In the genomic region with DNA sequence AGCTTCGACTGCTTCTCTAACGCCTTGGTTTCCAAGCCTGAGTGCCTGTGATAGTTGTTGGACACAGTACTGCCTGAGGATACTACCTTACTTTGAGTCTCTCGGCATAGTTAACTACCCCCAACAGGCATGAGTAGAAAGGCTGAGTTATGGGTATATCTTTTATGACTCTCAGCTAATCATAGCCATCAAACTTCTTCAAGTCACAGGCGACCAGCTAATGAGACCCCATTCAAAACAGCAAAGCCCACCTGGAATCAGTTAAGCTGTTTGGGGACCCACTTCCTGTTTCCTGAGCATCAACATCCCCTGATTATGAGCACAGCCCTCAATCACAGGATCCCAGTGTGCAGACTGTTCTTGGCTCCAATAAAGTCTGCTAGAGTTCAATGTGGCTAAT, we compare ENCODE assay signal across 21 mouse cellular contexts.
DNase-seq lines count a peak whose midpoint lies in the region; ATAC-seq and TF ChIP-seq lines count a peak whose summit lies in the region.
"Had no signal": no experiment of that assay in that cellular context is flagged by ENCODE, and none has a peak within 500 bp of the region (broad histone marks: within the 10 kb centered on the region; RNA-seq: fewer than 3 reads in every experiment).

No protein-coding gene starts in this region.

- no peaks in the 10 kb centered on the region for H3K36me3 ChIP-seq in forebrain, embryonic 10.5 days (replicated peaks)
- H3K36me3 ChIP-seq in forebrain, postnatal 0 days (ENCODE audit: insufficient read depth): no peaks in the 10 kb centered on the region
- H3K36me3 ChIP-seq in midbrain, embryonic 15.5 days (replicated peaks): no peaks in the 10 kb centered on the region
- no peaks in the 10 kb centered on the region for H3K36me3 ChIP-seq in midbrain, embryonic 10.5 days
- H3K36me3 ChIP-seq in limb, embryonic 10.5 days: no peaks in the 10 kb centered on the region
- H3K36me3 ChIP-seq in hindbrain, embryonic 11.5 days (ENCODE audit: control insufficient read depth, insufficient read depth, low read length): no peaks in the 10 kb centered on the region
- H3K36me3 ChIP-seq: embryonic facial prominence, embryonic 12.5 days; heart, embryonic 12.5 days; hindbrain, embryonic 12.5 days had no signal

- no peak overlapping the region for H3K9ac ChIP-seq in forebrain, postnatal 0 days
- no peak overlapping the region for H3K9ac ChIP-seq in midbrain, embryonic 15.5 days
- H3K9ac ChIP-seq in hindbrain, embryonic 11.5 days (ENCODE audit: low read depth, low read length): no peak overlapping the region
- H3K9ac ChIP-seq: embryonic facial prominence, embryonic 12.5 days; forebrain, embryonic 13.5 days; heart, embryonic 12.5 days; hindbrain, embryonic 12.5 days had no signal

- H3K27me3 ChIP-seq in forebrain, embryonic 10.5 days (ENCODE audit: poor library complexity, severe bottlenecking): no peaks in the 10 kb centered on the region
- H3K27me3 ChIP-seq in forebrain, postnatal 0 days (ENCODE audit: insufficient read depth, low read length): no peaks in the 10 kb centered on the region
- H3K27me3 ChIP-seq in midbrain, embryonic 15.5 days (replicated peaks): no peaks in the 10 kb centered on the region
- no peaks in the 10 kb centered on the region for H3K27me3 ChIP-seq in midbrain, embryonic 10.5 days (ENCODE audit: low read depth, poor library complexity, severe bottlenecking)
- H3K27me3 ChIP-seq in limb, embryonic 10.5 days (ENCODE audit: low read depth, poor library complexity, severe bottlenecking): no peaks in the 10 kb centered on the region
- no peaks in the 10 kb centered on the region for H3K27me3 ChIP-seq in hindbrain, embryonic 11.5 days (ENCODE audit: control insufficient read depth, insufficient read depth, low read length)
- H3K27me3 ChIP-seq: CH12.LX; embryonic facial prominence, embryonic 12.5 days; forebrain, embryonic 13.5 days; heart, embryonic 12.5 days; hindbrain, embryonic 12.5 days; Patski had no signal

- H3K27ac ChIP-seq in forebrain, embryonic 10.5 days: peak overlapping the region; percentile 31; the same call in 1 of the 2 replicates
- no peak overlapping the region for H3K27ac ChIP-seq in forebrain, postnatal 0 days (ENCODE audit: low read depth, low read length)
- peak overlapping the region; percentile 75; the same call in 1 of the 2 replicates for H3K27ac ChIP-seq in midbrain, embryonic 15.5 days
- no peak overlapping the region for H3K27ac ChIP-seq in midbrain, embryonic 10.5 days (replicated peaks)
- peak overlapping the region; percentile 85 for H3K27ac ChIP-seq in limb, embryonic 10.5 days
- no peak overlapping the region for H3K27ac ChIP-seq in hindbrain, embryonic 11.5 days (ENCODE audit: low read depth, low read length)
- H3K27ac ChIP-seq: embryonic facial prominence, embryonic 12.5 days; hindbrain, embryonic 12.5 days had no signal

- no peaks in the 10 kb centered on the region for H3K9me3 ChIP-seq in forebrain, embryonic 10.5 days
- no peaks in the 10 kb centered on the region for H3K9me3 ChIP-seq in forebrain, postnatal 0 days (ENCODE audit: low read length)
- H3K9me3 ChIP-seq in midbrain, embryonic 15.5 days: no peaks in the 10 kb centered on the region
- no peaks in the 10 kb centered on the region for H3K9me3 ChIP-seq in midbrain, embryonic 10.5 days (replicated peaks)
- H3K9me3 ChIP-seq in limb, embryonic 10.5 days (replicated peaks): no peaks in the 10 kb centered on the region
- H3K9me3 ChIP-seq in hindbrain, embryonic 11.5 days (ENCODE audit: control insufficient read depth, low read length): no peaks in the 10 kb centered on the region
- H3K9me3 ChIP-seq: embryonic facial prominence, embryonic 12.5 days; forebrain, embryonic 13.5 days; heart, embryonic 12.5 days; hindbrain, embryonic 12.5 days had no signal

- ATAC-seq in forebrain, postnatal 0 days: no peak
- ATAC-seq in midbrain, embryonic 15.5 days (replicated peaks): no peak
- no peak for ATAC-seq in hindbrain, embryonic 11.5 days (ENCODE audit: low FRiP score)
- ATAC-seq: activated CD4-positive, CD25-positive, alpha-beta regulatory T cell, adult 4 months; hindbrain, embryonic 16.5 days; Patski had no signal

- WGBS in forebrain, embryonic 10.5 days: 85% methylated on average over 4 of the region's 4 CpGs
- 88% methylated on average over 4 of the region's 4 CpGs for WGBS in forebrain, postnatal 0 days
- WGBS in midbrain, embryonic 15.5 days: 95% methylated on average over 4 of the region's 4 CpGs
- 83% methylated on average over 4 of the region's 4 CpGs for WGBS in midbrain, embryonic 10.5 days
- WGBS in limb, embryonic 10.5 days: 32% methylated on average over 4 of the region's 4 CpGs
- WGBS in hindbrain, embryonic 11.5 days: 89% methylated on average over 4 of the region's 4 CpGs

- H3K4me2 ChIP-seq in forebrain, postnatal 0 days (ENCODE audit: low read depth): no peak overlapping the region
- no peak overlapping the region for H3K4me2 ChIP-seq in midbrain, embryonic 15.5 days
- H3K4me2 ChIP-seq in hindbrain, embryonic 11.5 days (replicated peaks; ENCODE audit: low read depth, low read length): no peak overlapping the region
- H3K4me2 ChIP-seq: embryonic facial prominence, embryonic 12.5 days; heart, embryonic 12.5 days; hindbrain, embryonic 12.5 days had no signal

- peaks cover 33% of the 10 kb centered on the region for H3K4me1 ChIP-seq in forebrain, embryonic 10.5 days
- H3K4me1 ChIP-seq in forebrain, postnatal 0 days (ENCODE audit: insufficient read depth): 0 out of 2 replicates have a peak, but pooled peaks cover 5% of the 10 kb centered on the region
- 0 out of 2 replicates have a peak, but pooled peaks cover 8% of the 10 kb centered on the region for H3K4me1 ChIP-seq in midbrain, embryonic 15.5 days
- peaks cover 8% of the 10 kb centered on the region for H3K4me1 ChIP-seq in midbrain, embryonic 10.5 days
- H3K4me1 ChIP-seq in limb, embryonic 10.5 days: peaks cover 46% of the 10 kb centered on the region
- no peaks in the 10 kb centered on the region for H3K4me1 ChIP-seq in hindbrain, embryonic 11.5 days (replicated peaks; ENCODE audit: control insufficient read depth, insufficient read depth, low read length)
- H3K4me1 ChIP-seq: embryonic facial prominence, embryonic 12.5 days; hindbrain, embryonic 12.5 days had no signal

- no peak for TF ChIP-seq CTCF in forebrain, postnatal 0 days (IDR thresholded peaks at IDR 0.05; ENCODE audit: low read depth)

- DNase-seq in forebrain, embryonic 10.5 days (ENCODE audit: extremely low spot score, low spot score): no peak
- DNase-seq in forebrain, postnatal 0 days: no peak
- no peak for DNase-seq in midbrain, embryonic 10.5 days (ENCODE audit: low spot score)
- peak; percentile 76 for DNase-seq in limb, embryonic 10.5 days (ENCODE audit: low spot score)
- DNase-seq in hindbrain, embryonic 11.5 days (ENCODE audit: low spot score): no peak
- no peak for DNase-seq in urinary bladder, adult 18-20 months (ENCODE audit: low spot score in 2 of 2)
- DNase-seq: adrenal gland, postnatal 14 days; cerebellum, adult 2 months; cerebellum, postnatal 10 days; gastrocnemius, postnatal 10 days; heart, postnatal 36 days; kidney, adult 18-20 months had no signal

- no peak overlapping the region for H3K4me3 ChIP-seq in forebrain, embryonic 10.5 days
- no peak overlapping the region for H3K4me3 ChIP-seq in forebrain, postnatal 0 days (ENCODE audit: low read depth, low read length)
- H3K4me3 ChIP-seq in midbrain, embryonic 15.5 days: no peak overlapping the region
- no peak overlapping the region for H3K4me3 ChIP-seq in midbrain, embryonic 10.5 days
- H3K4me3 ChIP-seq in limb, embryonic 10.5 days: no peak overlapping the region
- H3K4me3 ChIP-seq in hindbrain, embryonic 11.5 days (ENCODE audit: low read depth, low read length): no peak overlapping the region
- H3K4me3 ChIP-seq: embryonic facial prominence, embryonic 12.5 days; forebrain, embryonic 13.5 days; heart, embryonic 12.5 days; hindbrain, embryonic 12.5 days had no signal

Comparison
In these comparisons a context has a peak if more than half of its experiments do, and no peak if none do; other contexts are left out.
1. H3K27ac ChIP-seq: peak in forebrain, embryonic 10.5 days (single experiment), midbrain, embryonic 15.5 days (single experiment) and limb, embryonic 10.5 days (single experiment); none in forebrain, postnatal 0 days (single experiment), midbrain, embryonic 10.5 days (single experiment) and hindbrain, embryonic 11.5 days (single experiment).